Mouse (Mus musculus) liver, postnatal 0 days (tissue): ENCODE measurements around the gene Gm43951. TPM values are rescaled to one million over a fixed set of nuclear protein-coding genes. Genes with fewer than 3 reads are reported as not detected.
A peak's percentile ranks its signal among the peaks of the same experiment; 100 is the strongest.

ENCODE experiments used
- ATAC-seq: fragments of 200-750 bp; cut with Nextera tagmentation; 2 replicates; pipeline ENCODE4 v1.8.0; 2017; ENCODE audit warnings: mild to moderate bottlenecking, moderate library complexity
- DNase-seq: peaks from one replicate; pipeline ENCODE4 v3.0.0-alpha.2; 2016
- H3K27ac ChIP-seq: fragments of 300-500 bp; sonication (generic); 2 replicates; pipeline ENCODE4 v1.5.1; 2014; ENCODE audit warnings: antibody characterized with exemption, moderate library complexity, mild to moderate bottlenecking, low read depth
- H3K27me3 ChIP-seq: fragments of 300-500 bp; sonication (generic); 2 replicates; pipeline ENCODE4 v1.6.1; 2014; ENCODE audit warnings: low read length, control low read depth, mixed read lengths; ENCODE audit not compliant: insufficient read depth
- H3K36me3 ChIP-seq: fragments of 300-500 bp; sonication (generic); replicated peaks from 2 replicates; pipeline ENCODE4 v1.6.1; 2014; ENCODE audit warnings: mild to moderate bottlenecking, control low read depth, low read length, moderate library complexity, mixed read lengths; ENCODE audit not compliant: insufficient read depth
- H3K4me1 ChIP-seq: fragments of 300-500 bp; sonication (generic); 2 replicates; pipeline ENCODE4 v1.6.1; 2014; ENCODE audit warnings: antibody characterized with exemption, mild to moderate bottlenecking, control low read depth; ENCODE audit not compliant: insufficient read depth
- H3K4me2 ChIP-seq: fragments of 300-500 bp; sonication (generic); 2 replicates; pipeline ENCODE4 v1.6.1; 2014; ENCODE audit warnings: low read depth, mild to moderate bottlenecking, low read length, moderate library complexity, mixed read lengths
- H3K4me3 ChIP-seq: fragments of 300-500 bp; sonication (generic); 2 replicates; pipeline ENCODE4 v1.5.1; 2014; ENCODE audit warnings: low read depth, low read length
- H3K9ac ChIP-seq: fragments of 300-500 bp; sonication (generic); replicated peaks from 2 replicates; pipeline ENCODE4 v1.6.1; 2014; ENCODE audit warnings: mild to moderate bottlenecking, moderate library complexity
- H3K9me3 ChIP-seq: fragments of 300-500 bp; sonication (generic); 2 replicates; pipeline ENCODE4 v1.6.1; 2016; ENCODE audit warnings: mild to moderate bottlenecking, control low read depth, low read length, mixed read lengths
- CTCF ChIP-seq: sonication (generic); IDR thresholded peaks from 2 replicates; pipeline ENCODE4 v1.5.1; 2016; ENCODE audit warnings: antibody characterized with exemption, low read depth
- EP300 ChIP-seq: IDR thresholded peaks from 2 replicates; pipeline ENCODE4 v1.6.1; 2016; ENCODE audit warnings: antibody characterized with exemption, low read depth, mild to moderate bottlenecking
- WGBS: fragments of 180-500 bp; shearing (Covaris S2); extraction: QIAGEN DNeasy Blood & Tissue Kit; methylation state at CpG from one replicate; pipeline ENCODE4 v1.1.7; 2014; ENCODE audit not compliant: insufficient replicate concordance; 5-methylcytosine and 5-hydroxymethylcytosine counted together
- polyA plus RNA-seq: library from polyadenylated mRNA; unstranded; fragments of >200 nt; fragmentation: Nextera tagmentation; extraction: Ambion mirVana; gene quantifications from 2 replicates; pipeline ENCODE4 v1.2.1, GENCODE M21; 2015

Gene Gm43951
- not detected in 2 replicates for polyA plus RNA-seq

DNA sequence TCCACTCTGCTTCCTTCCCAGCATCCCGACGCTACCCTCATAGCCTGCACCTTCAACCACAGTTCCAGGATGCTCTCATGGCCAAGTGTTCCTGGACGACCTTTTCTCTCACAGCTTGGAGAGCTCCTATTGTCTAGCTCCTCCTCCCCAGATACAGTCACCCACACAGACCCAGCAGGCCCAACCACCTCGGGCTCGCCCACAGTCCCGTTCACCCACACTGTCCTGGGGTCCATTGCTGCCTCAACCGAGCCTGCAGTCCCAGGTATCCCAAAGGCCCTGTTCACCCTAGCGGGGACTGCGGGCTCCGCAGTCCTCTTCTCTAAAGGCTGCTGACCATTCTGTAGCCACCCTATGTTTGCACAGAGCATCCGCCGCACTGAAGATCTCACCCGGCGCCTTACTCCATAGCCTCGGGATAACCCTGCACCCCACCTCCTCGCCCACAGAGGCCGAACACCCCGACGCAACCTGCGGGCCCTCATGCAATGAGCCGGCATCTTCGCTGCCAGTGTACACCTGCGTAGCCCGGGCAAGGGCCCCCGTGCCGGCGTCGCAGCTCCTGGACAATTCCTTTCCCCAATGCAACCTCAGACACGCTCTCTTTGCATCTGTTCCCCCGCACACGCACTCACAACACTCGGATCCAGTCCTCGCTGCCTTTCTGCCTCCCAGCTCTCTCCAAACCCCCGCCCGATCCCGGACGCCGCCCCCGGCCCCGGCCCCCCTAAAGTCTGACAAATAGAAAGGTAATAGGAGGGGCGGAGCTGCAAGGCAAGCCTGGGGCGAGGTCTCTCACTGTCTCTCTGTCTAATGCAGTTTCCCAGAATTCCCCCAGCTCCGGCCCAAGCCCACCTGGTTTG is at the start of gene Gm43951:
TSS of gene Gm43951 (minus strand) at position 500 of the 863 bp plus-strand sequence.
- Histone ChIP-seq H3K4me1 (peaks cover 10% of the 10 kb centered on the region), H3K4me3 (peak within 1 kb of the TSS; percentile 74), H3K36me3 (peaks cover 16% of the 10 kb centered on the region; the same call in 1 of the 2 replicates), H3K4me2 (peak within 1 kb of the TSS; percentile 94), H3K27ac (peak within 1 kb of the TSS; percentile 58; the same call in 1 of the 2 replicates), H3K27me3 (no peaks in the 10 kb centered on the region), H3K9ac (peak within 1 kb of the TSS; percentile 80), H3K9me3 (no peaks in the 10 kb centered on the region)
- under 1% methylated on average over 43 of the region's 43 CpGs for WGBS
- DNase-seq, result peak; percentile 35
- peak; percentile 21; the same call in 1 of the 2 replicates for TF ChIP-seq CTCF
- no peak for TF ChIP-seq EP300
- ATAC-seq, result peak; percentile 16

DNA sequence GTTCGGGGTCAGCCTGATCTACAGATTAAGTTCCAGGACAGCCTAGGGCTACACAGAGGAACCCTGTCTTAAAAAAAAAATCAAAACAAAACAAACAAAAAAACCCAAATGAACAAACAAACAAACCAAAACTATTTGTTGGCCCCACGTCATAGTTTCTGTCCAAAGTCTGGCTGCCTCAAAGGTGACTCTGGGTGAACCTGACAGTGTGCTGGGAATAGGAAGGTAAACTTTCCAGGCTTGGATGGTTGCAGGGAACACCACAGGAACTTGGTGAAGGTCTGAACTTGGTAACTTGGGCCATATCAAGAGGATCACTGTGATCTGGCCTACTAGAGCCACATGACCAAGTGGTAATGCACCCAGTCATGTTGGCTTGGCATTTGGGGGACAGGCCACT is 49.8 kb upstream of the Gm43951 start:
- TF ChIP-seq EP300, result no peak
- no peak overlapping the region for H3K9ac ChIP-seq

DNA sequence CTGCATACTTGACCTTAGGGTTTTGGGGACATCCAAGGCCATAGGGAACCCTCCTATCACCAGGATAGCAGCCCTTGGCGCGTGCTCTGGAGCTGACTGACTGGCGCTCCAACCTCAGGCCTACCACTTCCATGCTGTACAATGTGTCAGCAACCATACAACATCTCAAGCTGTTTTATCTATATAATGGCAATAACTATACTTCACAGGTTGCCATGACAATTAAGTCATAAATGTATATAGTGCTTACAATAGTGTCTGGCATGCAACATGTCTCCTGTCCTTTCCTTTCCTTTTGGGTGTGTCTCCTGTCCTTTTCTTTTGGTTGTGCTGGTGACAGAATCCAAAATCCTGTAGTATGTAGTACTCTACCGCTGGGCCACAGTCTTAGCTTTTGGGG is 49.0 kb upstream of the Gm43951 start:
- H3K9me3 ChIP-seq, result no peaks in the 10 kb centered on the region
- ATAC-seq (no peak), DNase-seq (no peak)
- H3K27ac ChIP-seq, result no peak overlapping the region
- WGBS, result 86% methylated on average over 4 of the region's 4 CpGs
- no peaks in the 10 kb centered on the region for H3K4me1 ChIP-seq
- no peak overlapping the region for H3K4me3 ChIP-seq
- no peak overlapping the region for H3K4me2 ChIP-seq
- H3K36me3 ChIP-seq, result no peaks in the 10 kb centered on the region
- H3K9ac ChIP-seq, result no peak overlapping the region
- H3K27me3 ChIP-seq, result no peaks in the 10 kb centered on the region
- TF ChIP-seq CTCF (no peak), EP300 (no peak)

More for the DNA sequence above, 49.8 kb upstream of the Gm43951 start:
- ATAC-seq, result 0 out of 2 replicates have a peak, but pooled peaks have one; percentile 35
- no peak for DNase-seq
- no peak overlapping the region for H3K27ac ChIP-seq
- no peaks in the 10 kb centered on the region for H3K9me3 ChIP-seq
- H3K36me3 ChIP-seq, result no peaks in the 10 kb centered on the region
- WGBS, result 69% methylated on average over 2 of the region's 2 CpGs
- H3K4me3 ChIP-seq, result no peak overlapping the region
- H3K4me2 ChIP-seq, result no peak overlapping the region
- no peaks in the 10 kb centered on the region for H3K27me3 ChIP-seq
- no peaks in the 10 kb centered on the region for H3K4me1 ChIP-seq

DNA sequence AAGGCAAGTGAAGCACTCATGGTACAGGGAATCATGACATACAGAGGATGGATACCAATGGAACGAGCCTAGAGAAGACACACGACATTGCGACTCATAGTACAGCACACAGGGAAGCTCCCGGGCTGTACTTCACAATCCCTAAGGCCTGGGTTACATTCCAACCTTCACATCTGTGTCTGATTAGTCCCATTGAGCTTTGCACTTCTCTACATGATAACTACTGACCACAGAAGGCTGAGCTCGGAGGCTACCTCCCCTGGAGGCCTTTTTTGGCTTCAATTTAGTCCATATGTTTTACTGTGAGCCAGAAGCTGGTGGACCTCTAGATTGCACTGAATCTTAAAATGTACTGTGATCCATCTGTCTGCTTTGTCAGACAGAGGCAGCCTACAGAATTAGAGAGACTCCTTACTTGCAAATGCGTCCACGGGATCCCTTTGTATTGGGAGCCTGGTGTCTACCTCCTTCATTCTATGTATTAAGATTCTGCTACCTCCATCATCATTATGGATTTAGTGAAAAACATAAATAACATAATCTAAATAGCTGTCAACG is 38.6 kb upstream of the Gm43951 start:
- Histone ChIP-seq H3K4me2 (no peak overlapping the region), H3K9ac (no peak overlapping the region), H3K27ac (no peak overlapping the region), H3K36me3 (no peaks in the 10 kb centered on the region), H3K27me3 (no peaks in the 10 kb centered on the region), H3K4me1 (no peaks in the 10 kb centered on the region), H3K9me3 (no peaks in the 10 kb centered on the region), H3K4me3 (no peak overlapping the region)
- 79% methylated on average over 8 of the region's 8 CpGs for WGBS
- TF ChIP-seq EP300 (no peak), CTCF (no peak)
- DNase-seq (no peak), ATAC-seq (no peak)

GRCm38 (mm10) chr11:72240062-72240860 is 33.6 kb upstream of the Gm43951 start:
- DNase-seq (no peak), ATAC-seq (no peak)
- Histone ChIP-seq H3K4me1 (no peaks in the 10 kb centered on the region), H3K27me3 (no peaks in the 10 kb centered on the region), H3K9ac (no peak overlapping the region), H3K36me3 (no peaks in the 10 kb centered on the region), H3K4me2 (no peak overlapping the region), H3K4me3 (no peak overlapping the region), H3K27ac (no peak overlapping the region), H3K9me3 (no peaks in the 10 kb centered on the region)
- WGBS, result 61% methylated on average over 4 of the region's 4 CpGs
- TF ChIP-seq EP300, result no peak
- TF ChIP-seq CTCF, result no peak

- H3K27ac ChIP-seq, result no peak overlapping the region
- H3K4me1 ChIP-seq, result no peaks in the 10 kb centered on the region
- no peak overlapping the region for H3K4me3 ChIP-seq
- no peak overlapping the region for H3K9ac ChIP-seq
- H3K4me2 ChIP-seq, result no peak overlapping the region
- TF ChIP-seq CTCF, result no peak
- ATAC-seq (no peak), DNase-seq (no peak)
- no peaks in the 10 kb centered on the region for H3K36me3 ChIP-seq
- WGBS, result 60% methylated on average over 5 of the region's 5 CpGs
- 0 out of 2 replicates have a peak, but pooled peaks cover 4% of the 10 kb centered on the region for H3K27me3 ChIP-seq
- H3K9me3 ChIP-seq, result no peaks in the 10 kb centered on the region
These were observed 27.4 kb upstream of the Gm43951 start for GRCm38 (mm10) chr11:72234013-72234412.
